Mouse (Mus musculus) myocyte (in vitro differentiated cells): ENCODE measurements at regions not wholly inside any gene's neighbourhood (a gene's known extent, or its start where the extent isn't known, plus 50 kb on each side); places are given as distances from the start of the nearest gene placed in this dataset.

Source experiments
- CEBPB ChIP-seq: IDR thresholded peaks from 2 replicates; pipeline ENCODE4 v1.6.1; 2011; ENCODE audit warnings: mild to moderate bottlenecking, moderate library complexity; ENCODE audit not compliant: poor library complexity, insufficient read depth, severe bottlenecking
- MAX ChIP-seq: IDR thresholded peaks from one replicate; pipeline ENCODE4 v1.6.1; 2011; ENCODE audit warnings: low read depth, mild to moderate bottlenecking, control low read depth
- MYOD1 ChIP-seq, 3 experiments: IDR thresholded peaks; one replicate each; pipeline ENCODE4 v1.6.1; 2011; ENCODE audit warnings: control low read depth in 2 of 3, low read depth in 2 of 3, mild to moderate bottlenecking in 2 of 3, moderate library complexity in 1 of 3; ENCODE audit not compliant: insufficient read length in 2 of 3, control insufficient read depth in 1 of 3
- MYOG ChIP-seq, 3 experiments: IDR thresholded peaks; one replicate each; pipeline ENCODE4 v1.6.1; 2011; ENCODE audit warnings: control low read depth in 2 of 3, low read depth in 2 of 3, mild to moderate bottlenecking in 2 of 3; ENCODE audit not compliant: insufficient read length in 2 of 3, control insufficient read depth in 1 of 3, insufficient read depth in 1 of 3
- POLR2A ChIP-seq: IDR thresholded peaks from one replicate; pipeline ENCODE4 v1.6.1; 2011; ENCODE audit warnings: low read depth, mild to moderate bottlenecking, control low read depth, moderate library complexity; ENCODE audit not compliant: insufficient read length
- REST ChIP-seq: IDR thresholded peaks from one replicate; pipeline ENCODE4 v1.6.1; 2011; ENCODE audit warnings: mild to moderate bottlenecking, control low read depth, moderate library complexity; ENCODE audit not compliant: insufficient read depth, insufficient read length
- USF1 ChIP-seq: IDR thresholded peaks from one replicate; pipeline ENCODE4 v1.6.1; 2011; ENCODE audit warnings: low read depth, mild to moderate bottlenecking, control low read depth, moderate library complexity

DNA sequence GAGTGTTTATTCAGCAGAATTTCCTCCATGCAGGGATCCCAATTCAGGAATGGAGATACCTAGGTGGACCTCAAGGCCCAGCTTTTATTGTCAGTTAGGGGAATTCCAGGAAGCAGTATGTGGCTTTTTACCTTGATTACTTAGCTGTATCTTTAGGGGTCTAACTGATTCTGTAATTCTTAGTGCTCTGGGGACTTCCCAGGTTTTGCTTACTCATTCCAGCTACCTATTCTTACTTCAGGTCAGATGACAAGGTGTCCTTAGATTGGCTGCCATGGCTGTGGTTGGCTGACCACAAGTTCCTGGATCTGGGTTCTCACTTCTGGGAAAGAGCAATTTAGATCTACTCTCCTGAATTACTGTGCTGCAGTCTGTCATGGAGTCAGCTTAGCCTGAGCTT, 235.2 kb upstream of the Ptprz1 start:
- TF ChIP-seq POLR2A (no peak), MYOD1 (IDR thresholded peaks at IDR 0.05; ENCODE audit: control insufficient read depth in 1 of 3, insufficient read length in 2 of 3, low read depth in 2 of 3) (no peak), CEBPB (no peak), MAX (no peak), MYOG (IDR thresholded peaks at IDR 0.05; ENCODE audit: control insufficient read depth in 1 of 3, insufficient read depth in 1 of 3, insufficient read length in 2 of 3, low read depth in 2 of 3) (no peak), USF1 (no peak), REST (no peak)
